Mouse (Mus musculus) lung, embryonic 16.5 days (tissue): ENCODE measurements around the gene Pla2g4b. TPM values are rescaled to one million over a fixed set of nuclear protein-coding genes. Genes with fewer than 3 reads are reported as not detected.

Experiments
- ATAC-seq: fragments of 200-750 bp; cut with Nextera tagmentation; 2 replicates; pipeline ENCODE4 v1.8.0; 2017; ENCODE audit warnings: low read depth, mild to moderate bottlenecking, moderate library complexity
- H3K27ac ChIP-seq: fragments of 300-500 bp; sonication (generic); 2 replicates; pipeline ENCODE4 v1.5.1; 2014; ENCODE audit warnings: mild to moderate bottlenecking, control low read depth, low read length
- H3K27me3 ChIP-seq: fragments of 300-500 bp; sonication (generic); 2 replicates; pipeline ENCODE4 v1.6.1; 2014; ENCODE audit warnings: low read depth, low read length, mixed read lengths; ENCODE audit not compliant: control insufficient read depth, insufficient read depth
- H3K36me3 ChIP-seq: fragments of 300-500 bp; sonication (generic); 2 replicates; pipeline ENCODE4 v1.6.1; 2014; ENCODE audit warnings: low read length; ENCODE audit not compliant: control insufficient read depth, insufficient read depth
- H3K4me1 ChIP-seq: fragments of 300-500 bp; sonication (generic); replicated peaks from 2 replicates; pipeline ENCODE4 v1.6.1; 2014; ENCODE audit warnings: low read length, mixed read lengths; ENCODE audit not compliant: control insufficient read depth, insufficient read depth
- H3K4me2 ChIP-seq: fragments of 300-500 bp; sonication (generic); 2 replicates; pipeline ENCODE4 v1.6.1; 2014; ENCODE audit warnings: low read depth, low read length, control low read depth
- H3K4me3 ChIP-seq: fragments of 300-500 bp; sonication (generic); 2 replicates; pipeline ENCODE4 v1.5.1; 2014; ENCODE audit warnings: mild to moderate bottlenecking, low read length, control low read depth
- H3K9ac ChIP-seq: fragments of 300-500 bp; sonication (generic); 2 replicates; pipeline ENCODE4 v1.6.1; 2014; ENCODE audit warnings: low read length, control low read depth
- H3K9me3 ChIP-seq: fragments of 300-500 bp; sonication (generic); 2 replicates; pipeline ENCODE4 v1.6.1; 2016; ENCODE audit warnings: low read length; ENCODE audit not compliant: control insufficient read depth
- WGBS: fragments of 180-500 bp; shearing (Covaris S2); extraction: QIAGEN DNeasy Blood & Tissue Kit; methylation state at CpG from one replicate; pipeline ENCODE4 v1.1.7; 2014; 5-methylcytosine and 5-hydroxymethylcytosine counted together
- polyA plus RNA-seq: library from polyadenylated mRNA; unstranded; fragments of >200 nt; fragmentation: Nextera tagmentation; extraction: Ambion mirVana; gene quantifications from 2 replicates; pipeline ENCODE4 v1.2.1, GENCODE M21; 2015

The Pla2g4b gene
- 1.1 and 1.4 TPM in 2 replicates for polyA plus RNA-seq

- 79% methylated on average over 12 of the region's 12 CpGs for WGBS
- Histone ChIP-seq H3K27ac (no peak within 1 kb of the TSS), H3K4me2 (no peak within 1 kb of the TSS), H3K9me3 (no peaks in the 10 kb centered on the region), H3K4me1 (peaks cover 29% of the 10 kb centered on the region), H3K27me3 (no peaks in the 10 kb centered on the region), H3K36me3 (peaks cover 8% of the 10 kb centered on the region), H3K4me3 (no peak within 1 kb of the TSS), H3K9ac (no peak within 1 kb of the TSS)
- ATAC-seq: no peak
These were observed at the start of gene Pla2g4b for GRCm38 (mm10) chr2:120032726-120033467. Gene Pla2g4b (plus strand): TSS chr2:120033417.

- WGBS: 55% methylated on average over 8 of the region's 8 CpGs
- Histone ChIP-seq H3K27me3 (no peaks in the 10 kb centered on the region), H3K4me1 (peaks cover 5% of the 10 kb centered on the region), H3K4me2 (no peak overlapping the region; the same call in 1 of the 2 replicates), H3K9me3 (no peaks in the 10 kb centered on the region), H3K27ac (peak overlapping the region; percentile 85), H3K4me3 (no peak overlapping the region), H3K9ac (no peak overlapping the region), H3K36me3 (no peaks in the 10 kb centered on the region)
- ATAC-seq: peak; percentile 93
These were observed 47.3 kb upstream of the Pla2g4b start for GRCm38 (mm10) chr2:119985871-119986270.

- Histone ChIP-seq H3K9ac (no peak overlapping the region), H3K4me1 (peaks cover 5% of the 10 kb centered on the region), H3K4me2 (peak overlapping the region; percentile 18), H3K9me3 (no peaks in the 10 kb centered on the region), H3K36me3 (no peaks in the 10 kb centered on the region), H3K27me3 (no peaks in the 10 kb centered on the region), H3K27ac (peak overlapping the region; percentile 85), H3K4me3 (no peak overlapping the region)
- ATAC-seq: peak; percentile 42; the same call in 1 of the 2 replicates
- WGBS: 62% methylated on average over 6 of the region's 6 CpGs
These were observed 46.8 kb upstream of the Pla2g4b start for GRCm38 (mm10) chr2:119986369-119986768.

- Histone ChIP-seq H3K9ac (no peak overlapping the region), H3K4me1 (peaks cover 5% of the 10 kb centered on the region), H3K27me3 (no peaks in the 10 kb centered on the region), H3K36me3 (no peaks in the 10 kb centered on the region), H3K9me3 (no peaks in the 10 kb centered on the region), H3K27ac (no peak overlapping the region), H3K4me3 (no peak overlapping the region), H3K4me2 (no peak overlapping the region)
- ATAC-seq: peak; percentile 64
- WGBS: 84% methylated on average over 2 of the region's 2 CpGs
These were observed 45.8 kb upstream of the Pla2g4b start for GRCm38 (mm10) chr2:119987441-119987840.

- H3K36me3 ChIP-seq: no peaks in the 10 kb centered on the region
- H3K4me3 ChIP-seq: no peak overlapping the region
- no peak for ATAC-seq
These were observed 44.3 kb upstream of the Pla2g4b start for GRCm38 (mm10) chr2:119988952-119989351.

GRCm38 (mm10) chr2:119990881-119991280 is 42.3 kb upstream of the Pla2g4b start:
- Histone ChIP-seq H3K36me3 (no peaks in the 10 kb centered on the region), H3K27me3 (no peaks in the 10 kb centered on the region), H3K9ac (no peak overlapping the region), H3K9me3 (no peaks in the 10 kb centered on the region), H3K4me3 (no peak overlapping the region), H3K4me2 (no peak overlapping the region), H3K27ac (no peak overlapping the region), H3K4me1 (peaks cover 20% of the 10 kb centered on the region)
- 84% methylated on average over 6 of the region's 6 CpGs for WGBS
- ATAC-seq: no peak

More at GRCm38 (mm10) chr2:119988952-119989351, 44.3 kb upstream of the Pla2g4b start:
- H3K27me3 ChIP-seq: no peaks in the 10 kb centered on the region
- peaks cover 5% of the 10 kb centered on the region for H3K4me1 ChIP-seq
- H3K9ac ChIP-seq: no peak overlapping the region
- H3K9me3 ChIP-seq: no peaks in the 10 kb centered on the region
- H3K27ac ChIP-seq: no peak overlapping the region
- H3K4me2 ChIP-seq: no peak overlapping the region
- 81% methylated on average over 4 of the region's 4 CpGs for WGBS

GRCm38 (mm10) chr2:119992349-119992748 is 40.9 kb upstream of the Pla2g4b start:
- no peak overlapping the region for H3K9ac ChIP-seq
- no peaks in the 10 kb centered on the region for H3K27me3 ChIP-seq
- 85% methylated on average over 2 of the region's 2 CpGs for WGBS
- no peak for ATAC-seq
- H3K27ac ChIP-seq: no peak overlapping the region
- H3K9me3 ChIP-seq: no peaks in the 10 kb centered on the region
- no peak overlapping the region for H3K4me3 ChIP-seq
- H3K4me1 ChIP-seq: peaks cover 20% of the 10 kb centered on the region
- no peaks in the 10 kb centered on the region for H3K36me3 ChIP-seq
- H3K4me2 ChIP-seq: no peak overlapping the region

GRCm38 (mm10) chr2:119993515-119993914 is 39.7 kb upstream of the Pla2g4b start:
- 47% methylated on average over 2 of the region's 2 CpGs for WGBS
- Histone ChIP-seq H3K9me3 (no peaks in the 10 kb centered on the region), H3K36me3 (no peaks in the 10 kb centered on the region), H3K9ac (no peak overlapping the region), H3K27me3 (no peaks in the 10 kb centered on the region), H3K27ac (no peak overlapping the region), H3K4me2 (no peak overlapping the region), H3K4me1 (peaks cover 20% of the 10 kb centered on the region), H3K4me3 (no peak overlapping the region)
- ATAC-seq: no peak

GRCm38 (mm10) chr2:119994839-119995238 is 38.4 kb upstream of the Pla2g4b start:
- WGBS: 77% methylated on average over 6 of the region's 6 CpGs
- Histone ChIP-seq H3K27me3 (no peaks in the 10 kb centered on the region), H3K4me2 (no peak overlapping the region), H3K4me3 (no peak overlapping the region), H3K27ac (peak overlapping the region; percentile 94), H3K9ac (0 out of 2 replicates have a peak overlapping the region, but pooled peaks have one; percentile 32), H3K4me1 (peaks cover 20% of the 10 kb centered on the region), H3K9me3 (no peaks in the 10 kb centered on the region), H3K36me3 (no peaks in the 10 kb centered on the region)
- ATAC-seq: no peak
